Mouse (Mus musculus) liver, embryonic 16.5 days (tissue): ENCODE measurements around the gene Chrm1. TPM values are rescaled to one million over a fixed set of nuclear protein-coding genes. Genes with fewer than 3 reads are reported as not detected.

ENCODE experiments used
- ATAC-seq: fragments of 200-750 bp; cut with Nextera tagmentation; 2 replicates; pipeline ENCODE4 v1.8.0; 2017; ENCODE audit warnings: low read depth, mild to moderate bottlenecking, moderate number of reproducible peaks, moderate library complexity
- H3K27ac ChIP-seq: fragments of 300-500 bp; sonication (generic); 2 replicates; pipeline ENCODE4 v1.5.1; 2014; ENCODE audit warnings: mild to moderate bottlenecking, low read length
- H3K27me3 ChIP-seq: fragments of 300-500 bp; sonication (generic); 2 replicates; pipeline ENCODE4 v1.6.1; 2014; ENCODE audit warnings: low read depth, low read length, mixed read lengths; ENCODE audit not compliant: control insufficient read depth, insufficient read depth
- H3K36me3 ChIP-seq: fragments of 300-500 bp; sonication (generic); 2 replicates; pipeline ENCODE4 v1.6.1; 2014; ENCODE audit warnings: mild to moderate bottlenecking; ENCODE audit not compliant: control insufficient read depth, insufficient read depth
- H3K4me1 ChIP-seq: fragments of 300-500 bp; sonication (generic); 2 replicates; pipeline ENCODE4 v1.6.1; 2014; ENCODE audit warnings: low read depth, low read length, mixed read lengths; ENCODE audit not compliant: control insufficient read depth
- H3K4me2 ChIP-seq: fragments of 300-500 bp; sonication (generic); 2 replicates; pipeline ENCODE4 v1.6.1; 2014; ENCODE audit warnings: low read depth, low read length, mixed read lengths
- H3K4me3 ChIP-seq: fragments of 300-500 bp; sonication (generic); 2 replicates; pipeline ENCODE4 v1.5.1; 2014; ENCODE audit warnings: low read depth, mild to moderate bottlenecking, low read length
- H3K9ac ChIP-seq: fragments of 300-500 bp; sonication (generic); 2 replicates; pipeline ENCODE4 v1.6.1; 2014; ENCODE audit warnings: low read depth, low read length
- H3K9me3 ChIP-seq: fragments of 300-500 bp; sonication (generic); replicated peaks from 2 replicates; pipeline ENCODE4 v1.6.1; 2016; ENCODE audit warnings: low read length; ENCODE audit not compliant: control insufficient read depth
- WGBS: fragments of 180-500 bp; shearing (Covaris S2); extraction: QIAGEN DNeasy Blood & Tissue Kit; methylation state at CpG from one replicate; pipeline ENCODE4 v1.1.7; 2014; ENCODE audit not compliant: insufficient replicate concordance; 5-methylcytosine and 5-hydroxymethylcytosine counted together
- polyA plus RNA-seq: library from polyadenylated mRNA; unstranded; fragments of >200 nt; fragmentation: Nextera tagmentation; extraction: Ambion mirVana; gene quantifications from 2 replicates; pipeline ENCODE4 v1.2.1, GENCODE M21; 2015

Gene Chrm1
- polyA plus RNA-seq, 1 experiment from 2014 or later = not detected

- ATAC-seq = no peak
- whole genome bisulfite sequencing = 61% methylated on average over 2 of the region's 2 CpGs
- no peak overlapping the region for H3K9ac ChIP-seq
Measured at GRCm38 (mm10) chr19:8646393-8646792, 17.2 kb upstream of the Chrm1 start.

GRCm38 (mm10) chr19:8655833-8656232 lies 7.8 kb upstream of the Chrm1 start:
- H3K9ac ChIP-seq = no peak overlapping the region
- H3K9me3 ChIP-seq = no peaks in the 10 kb centered on the region
- H3K27me3 ChIP-seq = no peaks in the 10 kb centered on the region
- H3K27ac ChIP-seq = no peak overlapping the region
- no peaks in the 10 kb centered on the region for H3K4me1 ChIP-seq
- H3K4me2 ChIP-seq = no peak overlapping the region
- H3K4me3 ChIP-seq = no peak overlapping the region
- no peak for ATAC-seq
- H3K36me3 ChIP-seq = no peaks in the 10 kb centered on the region

More at GRCm38 (mm10) chr19:8646393-8646792, 17.2 kb upstream of the Chrm1 start:
- H3K4me1 ChIP-seq = no peaks in the 10 kb centered on the region
- H3K27ac ChIP-seq = no peak overlapping the region
- H3K4me2 ChIP-seq = no peak overlapping the region
- H3K9me3 ChIP-seq = no peaks in the 10 kb centered on the region
- no peak overlapping the region for H3K4me3 ChIP-seq
- no peaks in the 10 kb centered on the region for H3K36me3 ChIP-seq
- H3K27me3 ChIP-seq = no peaks in the 10 kb centered on the region

GRCm38 (mm10) chr19:8656341-8656740 lies 7.2 kb upstream of the Chrm1 start:
- Histone ChIP-seq H3K27me3 (no peaks in the 10 kb centered on the region; the same call in 1 of the 2 replicates), H3K4me3 (no peak overlapping the region), H3K36me3 (no peaks in the 10 kb centered on the region), H3K4me2 (no peak overlapping the region), H3K9me3 (no peaks in the 10 kb centered on the region), H3K9ac (no peak overlapping the region), H3K27ac (no peak overlapping the region), H3K4me1 (no peaks in the 10 kb centered on the region)
- 61% methylated on average over 4 of the region's 4 CpGs for WGBS
- no peak for ATAC-seq

- Histone ChIP-seq H3K4me3 (peak overlapping the region; percentile 48), H3K9ac (0 out of 2 replicates have a peak overlapping the region, but pooled peaks have one; percentile 37), H3K9me3 (no peaks in the 10 kb centered on the region), H3K27me3 (peaks cover 9% of the 10 kb centered on the region), H3K4me2 (peak overlapping the region; percentile 78), H3K27ac (no peak overlapping the region), H3K36me3 (no peaks in the 10 kb centered on the region), H3K4me1 (peaks cover 7% of the 10 kb centered on the region)
- 2% methylated on average over 35 of the region's 35 CpGs for WGBS
- no peak for ATAC-seq
Measured at GRCm38 (mm10) chr19:8661821-8662307, 1.7 kb upstream of the Chrm1 start.

GRCm38 (mm10) chr19:8662337-8662736 lies 1.3 kb upstream of the Chrm1 start:
- H3K27me3 ChIP-seq = peaks cover 9% of the 10 kb centered on the region
- ATAC-seq = peak; percentile 59
- no peaks in the 10 kb centered on the region for H3K36me3 ChIP-seq
- 2% methylated on average over 11 of the region's 11 CpGs for WGBS
- 0 out of 2 replicates have a peak overlapping the region, but pooled peaks have one; percentile 37 for H3K9ac ChIP-seq
- peak overlapping the region; percentile 48 for H3K4me3 ChIP-seq
- H3K4me2 ChIP-seq = peak overlapping the region; percentile 78
- no peaks in the 10 kb centered on the region for H3K9me3 ChIP-seq
- H3K27ac ChIP-seq = no peak overlapping the region
- H3K4me1 ChIP-seq = peaks cover 9% of the 10 kb centered on the region

GRCm38 (mm10) chr19:8663911-8664421 lies 377 bp downstream of the Chrm1 start:
- no peaks in the 10 kb centered on the region for H3K36me3 ChIP-seq
- H3K27ac ChIP-seq = no peak overlapping the region
- 41% methylated on average over 8 of the region's 10 CpGs for WGBS
- no peaks in the 10 kb centered on the region for H3K9me3 ChIP-seq
- no peak overlapping the region for H3K4me3 ChIP-seq
- peaks cover 9% of the 10 kb centered on the region for H3K27me3 ChIP-seq
- no peak overlapping the region for H3K4me2 ChIP-seq
- H3K9ac ChIP-seq = no peak overlapping the region
- no peak for ATAC-seq
- peaks cover 9% of the 10 kb centered on the region for H3K4me1 ChIP-seq

- no peak for ATAC-seq
- no peaks in the 10 kb centered on the region for H3K9me3 ChIP-seq
- no peak overlapping the region for H3K9ac ChIP-seq
- no peak overlapping the region for H3K27ac ChIP-seq
- peaks cover 9% of the 10 kb centered on the region for H3K27me3 ChIP-seq
- peaks cover 9% of the 10 kb centered on the region for H3K4me1 ChIP-seq
- 27% methylated on average over 3 of the region's 3 CpGs for WGBS
- no peak overlapping the region for H3K4me2 ChIP-seq
- H3K36me3 ChIP-seq = no peaks in the 10 kb centered on the region
- H3K4me3 ChIP-seq = no peak overlapping the region
Measured at GRCm38 (mm10) chr19:8664859-8665258, 1.3 kb downstream of the Chrm1 start.

GRCm38 (mm10) chr19:8665746-8666145 lies 2.2 kb downstream of the Chrm1 start:
- H3K9ac ChIP-seq = no peak overlapping the region
- ATAC-seq = no peak
- no peak overlapping the region for H3K4me2 ChIP-seq
- H3K4me3 ChIP-seq = no peak overlapping the region
- H3K4me1 ChIP-seq = peaks cover 9% of the 10 kb centered on the region
- no peaks in the 10 kb centered on the region for H3K9me3 ChIP-seq
- no peak overlapping the region for H3K27ac ChIP-seq
- WGBS = 56% methylated on average over 5 of the region's 5 CpGs
- H3K27me3 ChIP-seq = peaks cover 9% of the 10 kb centered on the region
- H3K36me3 ChIP-seq = no peaks in the 10 kb centered on the region

- WGBS = 38% methylated on average over 3 of the region's 3 CpGs
- H3K9me3 ChIP-seq = no peaks in the 10 kb centered on the region
- no peaks in the 10 kb centered on the region for H3K27me3 ChIP-seq
- no peak overlapping the region for H3K4me3 ChIP-seq
- 0 out of 2 replicates have a peak overlapping the region, but pooled peaks have one; percentile 8 for H3K4me2 ChIP-seq
- H3K36me3 ChIP-seq = no peaks in the 10 kb centered on the region
- peak; percentile 72 for ATAC-seq
- H3K9ac ChIP-seq = no peak overlapping the region
- H3K4me1 ChIP-seq = peaks cover 12% of the 10 kb centered on the region
- peak overlapping the region; percentile 40; the same call in 1 of the 2 replicates for H3K27ac ChIP-seq
Measured at GRCm38 (mm10) chr19:8672859-8673258, 9.3 kb downstream of the Chrm1 start.
